Mouse (Mus musculus) bone marrow, adult 2 months (tissue): ENCODE results near the gene H2al1m.

ENCODE experiments used
- CTCF ChIP-seq: fragments of 200-500 bp; IDR thresholded peaks from 2 replicates; pipeline ENCODE4 v1.5.1; 2011; ENCODE audit warnings: low read length, control low read depth; ENCODE audit not compliant: control insufficient read depth, insufficient read depth
- POLR2A ChIP-seq: fragments of 200-500 bp; IDR thresholded peaks from 2 replicates; pipeline ENCODE4 v1.6.1; 2011; ENCODE audit warnings: low read depth, mild to moderate bottlenecking, control low read depth, low read length, borderline replicate concordance; ENCODE audit not compliant: control insufficient read depth

- TF ChIP-seq CTCF (no peak), POLR2A (no peak)
Observed at GRCm38 (mm10) chrX:9243381-9243864, 40.1 kb upstream of the H2al1m start.
